Mouse (Mus musculus) small intestine, adult 2 months (tissue): ENCODE measurements around the gene D16Ertd472e.

ENCODE experiments used
- CTCF ChIP-seq: fragments of 200-500 bp; IDR thresholded peaks from 2 replicates; pipeline ENCODE4 v1.5.1; 2012; ENCODE audit warnings: low read depth, mild to moderate bottlenecking, control low read depth, inconsistent platforms, low read length, moderate library complexity, mixed read lengths; ENCODE audit not compliant: insufficient replicate concordance, insufficient read length; ENCODE audit errors: extremely low read depth
- POLR2A ChIP-seq: fragments of 200-500 bp; IDR thresholded peaks from 2 replicates; pipeline ENCODE4 v1.6.1; 2012; ENCODE audit warnings: low read depth, mild to moderate bottlenecking, control low read depth, inconsistent platforms, low read length, moderate library complexity

- TF ChIP-seq CTCF = no peak
- TF ChIP-seq POLR2A = no peak; the same call in 1 of the 2 replicates
Observed at GRCm38 (mm10) chr16:78576478-78577084, at the start of gene D16Ertd472e.
